Mouse (Mus musculus) lung, embryonic 14.5 days (tissue): ENCODE measurements around the gene Gm49342. TPM values are rescaled to one million over a fixed set of nuclear protein-coding genes. Genes with fewer than 3 reads are reported as not detected.
"Not testable (repeated sequence)": the region's sequence is repeated elsewhere in the genome, so short reads cannot be mapped to it uniquely, and the experiment has no call there.

Experiments
- ATAC-seq: fragments of 200-750 bp; cut with Nextera tagmentation; 2 replicates; pipeline ENCODE4 v1.8.0; 2017; ENCODE audit warnings: mild to moderate bottlenecking, moderate TSS enrichment, moderate library complexity; ENCODE audit not compliant: insufficient read depth
- DNase-seq: peaks from one replicate; pipeline ENCODE4 v3.0.0-alpha.2; 2015
- H3K27ac ChIP-seq: fragments of 300-500 bp; sonication (generic); 2 replicates; pipeline ENCODE4 v1.5.1; 2014; ENCODE audit warnings: low read depth, mild to moderate bottlenecking, moderate library complexity
- H3K27me3 ChIP-seq: fragments of 300-500 bp; sonication (generic); 2 replicates; pipeline ENCODE4 v1.6.1; 2014; ENCODE audit warnings: low read length, control low read depth; ENCODE audit not compliant: insufficient read depth
- H3K36me3 ChIP-seq: fragments of 300-500 bp; sonication (generic); 2 replicates; pipeline ENCODE4 v1.6.1; 2014; ENCODE audit warnings: control low read depth; ENCODE audit not compliant: insufficient read depth
- H3K4me1 ChIP-seq: fragments of 300-500 bp; sonication (generic); 2 replicates; pipeline ENCODE4 v1.6.1; 2014; ENCODE audit warnings: antibody characterized with exemption, control low read depth; ENCODE audit not compliant: insufficient read depth
- H3K4me2 ChIP-seq: fragments of 300-500 bp; sonication (generic); 2 replicates; pipeline ENCODE4 v1.6.1; 2014; ENCODE audit warnings: mild to moderate bottlenecking
- H3K4me3 ChIP-seq: fragments of 300-500 bp; sonication (generic); 2 replicates; pipeline ENCODE4 v1.5.1; 2014; ENCODE audit warnings: low read depth, low read length
- H3K9ac ChIP-seq: fragments of 300-500 bp; sonication (generic); 2 replicates; pipeline ENCODE4 v1.6.1; 2014
- H3K9me3 ChIP-seq: fragments of 300-500 bp; sonication (generic); 2 replicates; pipeline ENCODE4 v1.6.1; 2016; ENCODE audit warnings: low read depth, low read length, control low read depth
- CTCF ChIP-seq: IDR thresholded peaks from 2 replicates; pipeline ENCODE4 v1.5.1; 2016; ENCODE audit warnings: antibody characterized with exemption, low read depth
- WGBS: fragments of 180-500 bp; shearing (Covaris S2); extraction: QIAGEN DNeasy Blood & Tissue Kit; methylation state at CpG from one replicate; pipeline ENCODE4 v1.1.7; 2014; 5-methylcytosine and 5-hydroxymethylcytosine counted together
- polyA plus RNA-seq: library from polyadenylated mRNA; unstranded; fragments of >200 nt; fragmentation: Nextera tagmentation; extraction: Ambion mirVana; gene quantifications from 2 replicates; pipeline ENCODE4 v1.2.1, GENCODE M21; 2014

Gene Gm49342
- polyA plus RNA-seq = not detected in 2 replicates

DNA sequence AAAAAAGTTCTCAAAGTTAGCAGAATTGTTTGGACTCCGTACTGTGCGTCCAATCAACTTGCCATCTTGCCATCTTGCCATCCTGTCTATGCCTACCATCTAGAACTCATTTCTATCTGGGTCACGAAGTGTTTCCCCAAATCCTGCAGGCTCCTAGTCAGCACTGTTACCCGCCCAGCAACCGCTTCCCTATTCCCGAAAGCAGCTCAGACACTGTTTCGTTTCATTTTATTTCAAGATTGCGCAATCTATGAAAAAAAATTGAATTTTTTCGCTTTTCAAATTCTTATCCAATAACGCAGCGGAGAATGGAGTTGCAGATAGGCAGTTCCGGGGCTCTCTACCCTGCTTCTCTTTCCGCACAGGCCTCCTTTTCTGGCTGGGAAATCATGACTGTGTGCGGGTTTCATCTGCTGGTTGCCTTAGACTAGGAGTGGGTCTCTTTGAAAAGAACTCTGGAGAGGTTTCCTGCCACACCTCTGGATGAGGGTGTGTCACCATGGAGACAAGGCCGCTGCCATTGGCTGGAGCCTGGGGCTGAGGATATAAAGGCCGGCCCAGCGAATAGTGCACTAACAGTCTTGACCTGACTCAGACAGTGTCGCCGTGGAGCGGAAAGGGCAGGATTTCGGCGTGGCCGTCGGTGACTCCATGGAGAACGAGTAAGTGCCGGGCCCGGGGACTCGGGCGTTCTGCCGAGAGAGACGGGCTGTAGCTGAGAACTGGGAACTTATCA, at the start of gene Gm49342:
Gene Gm49342 (plus strand): TSS at position 586 of the 736 bp plus-strand sequence.
- Histone ChIP-seq H3K4me3 (peak within 1 kb of the TSS; percentile 48), H3K4me1 (no peaks in the 10 kb centered on the region), H3K36me3 (no peaks in the 10 kb centered on the region), H3K4me2 (peak within 1 kb of the TSS; percentile 67), H3K9ac (peak within 1 kb of the TSS; percentile 59), H3K27me3 (no peaks in the 10 kb centered on the region), H3K27ac (peak within 1 kb of the TSS; percentile 88), H3K9me3 (no peaks in the 10 kb centered on the region)
- WGBS = 11% methylated on average over 31 of the region's 31 CpGs
- DNase-seq (peak; percentile 96), ATAC-seq (peak; percentile 99)
- peak; percentile 59 for TF ChIP-seq CTCF

DNA sequence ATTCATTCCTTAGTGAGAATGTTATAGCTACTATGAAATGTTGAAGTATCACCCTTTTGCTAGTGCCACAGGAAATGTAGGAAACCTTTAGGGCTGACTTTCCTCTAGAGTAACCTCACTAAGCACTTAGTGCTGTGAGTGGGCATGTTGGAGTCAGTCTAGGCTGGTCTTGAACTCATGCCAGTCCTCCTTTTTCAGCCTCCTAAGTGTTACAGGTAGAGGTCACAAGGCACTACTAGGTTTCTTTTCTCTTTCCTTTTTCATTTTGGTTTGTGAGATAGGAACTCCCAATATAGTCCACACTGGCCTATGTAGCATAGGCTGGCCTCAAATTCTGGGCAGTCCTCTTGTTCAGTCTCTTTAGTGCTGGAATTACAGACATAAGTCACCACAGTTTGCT, 48.9 kb upstream of the Gm49342 start:
- no peak overlapping the region for H3K4me2 ChIP-seq
- DNase-seq (no peak), ATAC-seq (no peak)
- H3K9me3 ChIP-seq = no peaks in the 10 kb centered on the region
- H3K9ac ChIP-seq = no peak overlapping the region
- H3K4me1 ChIP-seq = 0 out of 2 replicates have a peak, but pooled peaks cover 3% of the 10 kb centered on the region
- no peak overlapping the region for H3K27ac ChIP-seq
- H3K27me3 ChIP-seq = peaks cover 9% of the 10 kb centered on the region
- H3K36me3 ChIP-seq = no peaks in the 10 kb centered on the region
- no peak for TF ChIP-seq CTCF
- no peak overlapping the region for H3K4me3 ChIP-seq

DNA sequence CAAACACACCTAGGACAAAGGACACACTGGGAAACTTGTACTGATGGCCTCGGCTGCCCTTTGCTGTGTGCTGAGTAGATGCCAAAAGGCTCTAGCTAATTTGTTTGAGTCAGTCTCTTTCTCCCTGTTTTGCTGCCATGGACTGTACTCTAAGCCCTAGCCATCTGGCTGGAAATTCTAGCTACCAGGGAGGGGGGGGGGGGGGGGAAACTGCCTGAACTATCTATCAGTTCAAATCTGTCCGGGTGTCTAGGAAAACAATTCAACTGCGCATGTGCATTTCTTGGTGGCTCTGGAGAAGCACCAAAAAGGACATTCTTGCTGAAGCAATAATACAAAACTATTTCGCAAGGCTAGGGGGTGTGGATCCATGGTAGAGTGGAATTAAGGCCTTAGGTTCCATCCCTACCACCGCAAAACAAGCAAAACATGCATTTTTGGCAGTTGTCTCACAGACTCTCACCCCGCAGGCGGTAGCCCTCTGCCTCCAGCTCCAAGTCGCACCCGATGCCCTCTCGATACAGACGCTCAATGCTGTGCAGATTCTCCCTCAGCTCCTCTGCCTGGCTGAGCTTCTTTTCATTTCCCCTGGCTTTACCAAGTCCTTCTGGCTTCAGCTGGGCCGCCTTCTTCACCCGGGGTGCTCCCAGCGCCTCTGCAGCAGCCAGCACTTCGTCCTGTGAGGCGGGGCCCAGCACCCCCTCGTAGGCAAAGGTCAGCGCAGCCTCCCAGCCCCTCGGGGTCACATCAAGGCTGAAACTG, 48.2 kb upstream of the Gm49342 start:
- H3K36me3 ChIP-seq = no peaks in the 10 kb centered on the region
- H3K4me3 ChIP-seq = peak overlapping the region; percentile 40
- ATAC-seq (peak; percentile 72), DNase-seq (peak; percentile 90)
- H3K27ac ChIP-seq = no peak overlapping the region
- TF ChIP-seq CTCF = no peak
- 13% methylated on average over 19 of the region's 19 CpGs for WGBS
- H3K4me1 ChIP-seq = 0 out of 2 replicates have a peak, but pooled peaks cover 3% of the 10 kb centered on the region
- H3K9ac ChIP-seq = peak overlapping the region; percentile 57
- H3K4me2 ChIP-seq = peak overlapping the region; percentile 81
- H3K27me3 ChIP-seq = peaks cover 9% of the 10 kb centered on the region
- no peaks in the 10 kb centered on the region for H3K9me3 ChIP-seq

DNA sequence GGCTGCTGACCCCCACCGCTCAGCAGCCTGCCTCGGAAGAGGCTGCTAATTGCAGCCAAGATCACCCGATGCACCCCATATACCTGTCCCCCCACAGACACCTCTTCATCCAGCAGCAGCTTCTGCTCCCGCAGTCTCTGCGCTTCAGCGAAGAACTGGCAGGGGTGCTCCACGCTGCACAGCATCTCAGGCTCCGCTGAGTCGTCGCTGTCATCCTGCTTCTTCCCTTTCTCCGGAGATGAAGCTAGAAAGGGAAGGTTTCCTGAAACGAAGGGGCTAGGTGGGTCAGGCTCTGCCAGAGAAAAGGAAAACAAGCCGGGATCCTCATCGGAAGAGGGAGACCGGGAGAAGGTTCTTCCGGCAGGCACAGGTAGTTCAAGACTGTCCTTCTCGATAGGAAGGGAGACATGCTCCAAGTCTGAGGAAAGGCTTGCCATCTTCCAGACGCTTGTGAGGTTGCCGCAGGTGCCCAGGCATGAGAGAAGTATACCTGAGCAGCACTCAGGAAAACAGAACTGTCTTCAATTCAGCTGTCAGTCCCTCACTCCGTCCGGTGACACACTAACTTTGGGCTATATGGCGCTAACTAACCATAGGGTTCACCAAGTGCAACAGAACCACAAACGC, 47.5 kb upstream of the Gm49342 start:
- ATAC-seq = peak; percentile 33; the same call in 1 of the 2 replicates
- peak; percentile 30 for DNase-seq
- no peak overlapping the region for H3K27ac ChIP-seq

DNA sequence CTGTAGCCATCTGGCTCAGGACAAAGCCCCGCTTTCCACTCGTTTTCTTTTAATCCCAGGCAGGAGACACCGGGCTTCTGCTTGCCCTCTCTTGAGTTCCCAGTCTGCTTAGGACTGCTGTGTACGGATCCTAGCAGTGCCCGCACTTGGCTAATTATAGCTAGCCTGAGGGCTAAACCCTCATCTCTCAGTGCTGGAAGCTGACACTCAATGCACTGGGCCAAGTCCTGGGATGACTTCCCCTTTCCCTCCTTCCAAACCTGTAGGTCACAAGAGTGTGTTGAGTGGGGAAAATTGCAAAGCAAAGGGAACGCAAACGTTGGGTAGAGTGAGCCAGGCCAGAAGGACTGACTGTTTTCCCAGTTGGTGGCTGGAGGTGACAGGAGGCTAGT, 46.9 kb upstream of the Gm49342 start, which contains the start of gene Klhl33:
Gene Klhl33 (minus strand): TSS at position 134 of the 392 bp plus-strand sequence.
- TF ChIP-seq CTCF = no peak
- H3K27ac ChIP-seq = no peak within 1 kb of the TSS
- ATAC-seq (no peak), DNase-seq (peak; percentile 1)
- peaks cover 9% of the 10 kb centered on the region for H3K27me3 ChIP-seq
- H3K9me3 ChIP-seq = no peaks in the 10 kb centered on the region
- 52% methylated on average over 7 of the region's 7 CpGs for WGBS
- H3K9ac ChIP-seq = peak within 1 kb of the TSS; percentile 57
- H3K36me3 ChIP-seq = no peaks in the 10 kb centered on the region
- H3K4me3 ChIP-seq = peak within 1 kb of the TSS; percentile 40
- H3K4me1 ChIP-seq = 0 out of 2 replicates have a peak, but pooled peaks cover 3% of the 10 kb centered on the region
- peak within 1 kb of the TSS; percentile 81 for H3K4me2 ChIP-seq

More for the DNA sequence above, 47.5 kb upstream of the Gm49342 start:
- Histone ChIP-seq H3K36me3 (no peaks in the 10 kb centered on the region), H3K9ac (peak overlapping the region; percentile 57), H3K4me2 (peak overlapping the region; percentile 81), H3K4me1 (0 out of 2 replicates have a peak, but pooled peaks cover 3% of the 10 kb centered on the region), H3K9me3 (no peaks in the 10 kb centered on the region), H3K27me3 (peaks cover 9% of the 10 kb centered on the region), H3K4me3 (peak overlapping the region; percentile 40)
- no peak for TF ChIP-seq CTCF
- WGBS = 20% methylated on average over 23 of the region's 23 CpGs

DNA sequence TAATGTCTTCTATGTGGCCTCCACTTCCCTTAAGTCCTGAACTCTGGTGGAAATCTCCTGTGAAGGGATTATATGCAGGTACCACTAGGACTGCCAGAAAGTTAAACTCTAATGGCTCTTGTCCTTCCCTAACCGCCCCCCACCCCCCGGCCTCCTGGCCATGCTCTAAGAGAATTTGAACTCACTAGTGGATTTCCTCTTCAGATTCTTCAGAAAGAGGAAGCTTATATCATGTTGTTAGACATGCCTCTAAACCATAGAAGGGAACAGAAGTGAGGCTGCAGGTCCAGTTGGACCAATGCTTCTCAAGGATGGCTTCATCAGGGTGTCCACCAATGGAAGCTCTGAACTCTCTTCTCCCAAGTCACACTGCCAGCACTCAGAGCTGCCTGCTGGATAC, 46.3 kb upstream of the Gm49342 start:
- 93% methylated on average over 2 of the region's 2 CpGs for WGBS
- H3K9me3 ChIP-seq, H3K4me3 ChIP-seq, H3K36me3 ChIP-seq, H3K27ac ChIP-seq, DNase-seq, H3K27me3 ChIP-seq, H3K9ac ChIP-seq, H3K4me1 ChIP-seq, H3K4me2 ChIP-seq, ATAC-seq: not testable (repeated sequence)
